Mouse (Mus musculus): ENCODE measurements around the gene Pcyt1a. TPM values are rescaled to one million over a fixed set of nuclear protein-coding genes. Genes with fewer than 3 reads are reported as not detected.

The Pcyt1a gene
- polyA plus RNA-seq (2015; fragmentation: Nextera tagmentation; extraction: Ambion mirVana): 35.8 and 41.3 TPM in 2 replicates

- Histone ChIP-seq H3K36me3 (no peaks in the 10 kb centered on the region), H3K9me3 (replicated peaks) (no peaks in the 10 kb centered on the region), H3K9ac (peak within 1 kb of the TSS; percentile 74), H3K27me3 (no peaks in the 10 kb centered on the region), H3K4me1 (peaks cover 14% of the 10 kb centered on the region), H3K4me3 (replicated peaks) (peak within 1 kb of the TSS; percentile 74), H3K27ac (peak within 1 kb of the TSS; percentile 91), H3K4me2 (peak within 1 kb of the TSS; percentile 87)
- peak; percentile 97 for ATAC-seq (replicated peaks; ENCODE audit: low FRiP score)
- WGBS: under 1% methylated on average over 54 of the region's 54 CpGs
Observed at GRCm38 (mm10) chr16:32430474-32431046, at the start of gene Pcyt1a. Pcyt1a (plus strand) TSS chr16:32430921.

- Histone ChIP-seq H3K27me3 (no peaks in the 10 kb centered on the region), H3K9ac (no peak overlapping the region), H3K27ac (no peak overlapping the region), H3K9me3 (replicated peaks) (no peaks in the 10 kb centered on the region; the same call in 1 of the 2 replicates), H3K4me1 (no peaks in the 10 kb centered on the region), H3K4me3 (replicated peaks) (no peak overlapping the region), H3K4me2 (no peak overlapping the region), H3K36me3 (peaks cover 87% of the 10 kb centered on the region)
- ATAC-seq (replicated peaks; ENCODE audit: low FRiP score): no peak
Observed at GRCm38 (mm10) chr16:32382901-32383300, 47.8 kb upstream of the Pcyt1a start.

- Histone ChIP-seq H3K27ac (no peak overlapping the region), H3K4me2 (no peak overlapping the region), H3K9ac (no peak overlapping the region), H3K4me1 (no peaks in the 10 kb centered on the region), H3K27me3 (no peaks in the 10 kb centered on the region), H3K36me3 (peaks cover 80% of the 10 kb centered on the region), H3K9me3 (replicated peaks) (no peaks in the 10 kb centered on the region), H3K4me3 (replicated peaks) (no peak overlapping the region)
- WGBS: 85% methylated on average over 2 of the region's 2 CpGs
- no peak for ATAC-seq (replicated peaks; ENCODE audit: low FRiP score)
Observed at GRCm38 (mm10) chr16:32384885-32385284, 45.8 kb upstream of the Pcyt1a start.

- Histone ChIP-seq H3K27ac (no peak overlapping the region), H3K4me3 (replicated peaks) (no peak overlapping the region), H3K36me3 (peaks cover 79% of the 10 kb centered on the region), H3K4me1 (no peaks in the 10 kb centered on the region), H3K4me2 (no peak overlapping the region), H3K9me3 (replicated peaks) (no peaks in the 10 kb centered on the region), H3K27me3 (no peaks in the 10 kb centered on the region), H3K9ac (no peak overlapping the region)
- ATAC-seq (replicated peaks; ENCODE audit: low FRiP score): no peak
- WGBS: 83% methylated on average over 3 of the region's 3 CpGs
Observed at GRCm38 (mm10) chr16:32386826-32387225, 43.9 kb upstream of the Pcyt1a start.

- H3K4me1 ChIP-seq: no peaks in the 10 kb centered on the region
- peaks cover 73% of the 10 kb centered on the region for H3K36me3 ChIP-seq
- H3K27me3 ChIP-seq: no peaks in the 10 kb centered on the region
- no peak overlapping the region for H3K4me3 ChIP-seq (replicated peaks)
- no peak overlapping the region for H3K27ac ChIP-seq
- no peak overlapping the region for H3K9ac ChIP-seq
- no peaks in the 10 kb centered on the region for H3K9me3 ChIP-seq (replicated peaks)
- ATAC-seq (replicated peaks; ENCODE audit: low FRiP score): no peak
- no peak overlapping the region for H3K4me2 ChIP-seq
Observed at GRCm38 (mm10) chr16:32389049-32389448, 41.7 kb upstream of the Pcyt1a start.

GRCm38 (mm10) chr16:32389841-32390240, 40.9 kb upstream of the Pcyt1a start:
- no peak overlapping the region for H3K4me3 ChIP-seq (replicated peaks)
- no peak overlapping the region for H3K27ac ChIP-seq
- 85% methylated on average over 3 of the region's 3 CpGs for WGBS
- no peaks in the 10 kb centered on the region for H3K4me1 ChIP-seq
- no peaks in the 10 kb centered on the region for H3K9me3 ChIP-seq (replicated peaks)
- no peak overlapping the region for H3K9ac ChIP-seq
- peaks cover 70% of the 10 kb centered on the region for H3K36me3 ChIP-seq
- H3K4me2 ChIP-seq: no peak overlapping the region
- no peak for ATAC-seq (replicated peaks; ENCODE audit: low FRiP score)
- H3K27me3 ChIP-seq: no peaks in the 10 kb centered on the region

GRCm38 (mm10) chr16:32390882-32391281, 39.8 kb upstream of the Pcyt1a start:
- Histone ChIP-seq H3K27ac (no peak overlapping the region), H3K4me1 (0 out of 2 replicates have a peak, but pooled peaks cover under 1% of the 10 kb centered on the region), H3K36me3 (peaks cover 61% of the 10 kb centered on the region), H3K9ac (no peak overlapping the region), H3K4me3 (replicated peaks) (no peak overlapping the region), H3K9me3 (replicated peaks) (no peaks in the 10 kb centered on the region), H3K4me2 (no peak overlapping the region), H3K27me3 (no peaks in the 10 kb centered on the region)
- 96% methylated on average over 3 of the region's 3 CpGs for WGBS
- no peak for ATAC-seq (replicated peaks; ENCODE audit: low FRiP score)

- Histone ChIP-seq H3K4me1 (0 out of 2 replicates have a peak, but pooled peaks cover 2% of the 10 kb centered on the region), H3K9me3 (replicated peaks) (no peaks in the 10 kb centered on the region), H3K27ac (peak overlapping the region; percentile 48; the same call in 1 of the 2 replicates), H3K4me2 (no peak overlapping the region), H3K27me3 (no peaks in the 10 kb centered on the region), H3K36me3 (peaks cover 25% of the 10 kb centered on the region), H3K9ac (no peak overlapping the region), H3K4me3 (replicated peaks) (no peak overlapping the region)
- no peak for ATAC-seq (replicated peaks; ENCODE audit: low FRiP score)
- WGBS: 63% methylated on average over 6 of the region's 6 CpGs
Observed at GRCm38 (mm10) chr16:32395679-32396540, 34.8 kb upstream of the Pcyt1a start.

GRCm38 (mm10) chr16:32396541-32396835, 34.2 kb upstream of the Pcyt1a start:
- WGBS: 60% methylated on average over 3 of the region's 3 CpGs
- Histone ChIP-seq H3K27me3 (no peaks in the 10 kb centered on the region), H3K4me1 (0 out of 2 replicates have a peak, but pooled peaks cover 2% of the 10 kb centered on the region), H3K27ac (peak overlapping the region; percentile 48; the same call in 1 of the 2 replicates), H3K4me3 (replicated peaks) (no peak overlapping the region), H3K9me3 (replicated peaks) (no peaks in the 10 kb centered on the region), H3K36me3 (peaks cover 19% of the 10 kb centered on the region), H3K9ac (no peak overlapping the region), H3K4me2 (no peak overlapping the region)
- no peak for ATAC-seq (replicated peaks; ENCODE audit: low FRiP score)

- Histone ChIP-seq H3K27me3 (no peaks in the 10 kb centered on the region), H3K4me3 (replicated peaks) (no peak overlapping the region), H3K27ac (no peak overlapping the region), H3K4me1 (0 out of 2 replicates have a peak, but pooled peaks cover 2% of the 10 kb centered on the region), H3K9ac (no peak overlapping the region), H3K9me3 (replicated peaks) (no peaks in the 10 kb centered on the region), H3K36me3 (peaks cover 6% of the 10 kb centered on the region; the same call in 1 of the 2 replicates), H3K4me2 (no peak overlapping the region)
- ATAC-seq (replicated peaks; ENCODE audit: low FRiP score): no peak
- 67% methylated on average over 3 of the region's 3 CpGs for WGBS
Observed at GRCm38 (mm10) chr16:32398206-32398605, 32.5 kb upstream of the Pcyt1a start.

GRCm38 (mm10) chr16:32400267-32400666, 30.5 kb upstream of the Pcyt1a start, which contains the start of gene Tm4sf19:
Tm4sf19 (plus strand) TSS chr16:32400506.
- H3K27ac ChIP-seq: no peak within 1 kb of the TSS
- H3K36me3 ChIP-seq: no peaks in the 10 kb centered on the region
- no peaks in the 10 kb centered on the region for H3K27me3 ChIP-seq
- H3K4me2 ChIP-seq: no peak within 1 kb of the TSS
- no peak within 1 kb of the TSS for H3K9ac ChIP-seq
- no peak for ATAC-seq (replicated peaks; ENCODE audit: low FRiP score)
- H3K9me3 ChIP-seq (replicated peaks): no peaks in the 10 kb centered on the region
- 0 out of 2 replicates have a peak, but pooled peaks cover 2% of the 10 kb centered on the region for H3K4me1 ChIP-seq
- no peak within 1 kb of the TSS for H3K4me3 ChIP-seq (replicated peaks)
- WGBS: 76% methylated on average over 7 of the region's 7 CpGs

- no peak overlapping the region for H3K9ac ChIP-seq
- no peak overlapping the region for H3K4me3 ChIP-seq (replicated peaks)
- H3K27ac ChIP-seq: no peak overlapping the region
- H3K4me1 ChIP-seq: no peaks in the 10 kb centered on the region
- no peaks in the 10 kb centered on the region for H3K27me3 ChIP-seq
- H3K9me3 ChIP-seq (replicated peaks): no peaks in the 10 kb centered on the region
- WGBS: 79% methylated on average over 9 of the region's 9 CpGs
- no peak overlapping the region for H3K4me2 ChIP-seq
- no peak for ATAC-seq (replicated peaks; ENCODE audit: low FRiP score)
- H3K36me3 ChIP-seq: no peaks in the 10 kb centered on the region
Observed at GRCm38 (mm10) chr16:32401335-32401965, 29.3 kb upstream of the Pcyt1a start.
